Mouse (Mus musculus) kidney, adult 2 months (tissue): ENCODE measurements around the gene B4galnt2.

ENCODE experiments used
- CTCF ChIP-seq: fragments of 200-500 bp; conservative IDR thresholded peaks from 2 replicates; pipeline ENCODE4 v1.5.1; 2011; ENCODE audit warnings: low read depth, mild to moderate bottlenecking, control low read depth, low read length, moderate library complexity, mixed read lengths; ENCODE audit not compliant: insufficient read depth, insufficient read length
- POLR2A ChIP-seq: fragments of 200-500 bp; IDR thresholded peaks from one replicate; pipeline ENCODE4 v1.6.1; 2011; ENCODE audit warnings: low read depth, low read length, control low read depth

DNA sequence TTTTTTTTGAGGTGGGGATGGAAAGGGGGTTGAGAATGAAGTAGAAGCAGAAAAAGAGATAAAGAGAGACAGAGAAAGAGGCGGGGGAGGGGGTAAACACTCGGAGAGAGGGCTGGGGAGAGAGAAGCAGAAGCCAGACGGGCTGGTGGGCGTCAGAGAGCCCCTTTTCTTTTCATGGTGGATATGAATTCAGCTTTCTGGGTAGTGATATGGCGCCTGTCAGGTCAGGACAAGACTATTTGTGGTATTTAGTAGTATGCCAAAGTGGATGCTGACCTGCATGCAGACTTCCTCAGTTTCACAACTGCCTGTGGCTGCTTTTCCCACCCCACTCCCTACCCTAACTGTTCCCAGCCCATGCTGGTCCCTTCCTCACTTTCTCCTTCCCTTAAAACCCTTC, 1.7 kb upstream of the B4galnt2 start:
- TF ChIP-seq POLR2A, result no peak
- TF ChIP-seq CTCF, result no peak
